ENCODE assay signal across 19 mouse cellular contexts in genomic region chr6:31081988-31082387, GRCm38 (mm10).
DNase-seq lines count a peak whose midpoint lies in the region; TF ChIP-seq lines count a peak whose summit lies in the region.
"Had no signal": no experiment of that assay in that cellular context is flagged by ENCODE, and none has a peak within 500 bp of the region (broad histone marks: within the 10 kb centered on the region; RNA-seq: fewer than 3 reads in every experiment).

No protein-coding gene starts in this region.

- peak overlapping the region; percentile 14 for H3ac ChIP-seq in C2C12 (ENCODE audit: control insufficient read depth, insufficient read length, low read depth)

- peaks cover 93% of the 10 kb centered on the region for H3K79me2 ChIP-seq in C2C12 (ENCODE audit: control insufficient read depth, insufficient read depth)

- no peaks in the 10 kb centered on the region for H3K27me3 ChIP-seq in heart, embryonic 10.5 days (ENCODE audit: insufficient read depth, poor library complexity, severe bottlenecking)
- no peaks in the 10 kb centered on the region for H3K27me3 ChIP-seq in C2C12 (ENCODE audit: control insufficient read depth, insufficient read depth, insufficient read length)
- H3K27me3 ChIP-seq: embryonic facial prominence, embryonic 15.5 days; forebrain, embryonic 15.5 days; hindbrain, embryonic 12.5 days; neural tube, embryonic 12.5 days had no signal

- H3K36me3 ChIP-seq in heart, embryonic 10.5 days, result no peaks in the 10 kb centered on the region
- H3K36me3 ChIP-seq in C2C12 (ENCODE audit: control insufficient read depth, insufficient read depth), result peaks cover 89% of the 10 kb centered on the region
- H3K36me3 ChIP-seq: embryonic facial prominence, embryonic 15.5 days; forebrain, embryonic 15.5 days; hindbrain, embryonic 12.5 days; neural tube, embryonic 12.5 days had no signal

- H3K4me1 ChIP-seq in heart, embryonic 10.5 days, result peaks cover 77% of the 10 kb centered on the region
- H3K4me1 ChIP-seq in embryonic fibroblast, embryonic 13.5 days (ENCODE audit: control insufficient read depth, insufficient read depth, low read length), result peaks cover 42% of the 10 kb centered on the region
- H3K4me1 ChIP-seq: neural tube, embryonic 12.5 days had no signal

- TF ChIP-seq CTCF in C2C12 (IDR thresholded peaks at IDR 0.05; ENCODE audit: control insufficient read depth, insufficient read depth, insufficient read length), result no peak
- no peak for TF ChIP-seq CTCF in embryonic fibroblast, embryonic 13.5 days (IDR thresholded peaks at IDR 0.05; ENCODE audit: borderline replicate concordance, insufficient read depth, low read length)

- 47% methylated on average over 7 of the region's 7 CpGs for WGBS in heart, embryonic 10.5 days

- no peaks in the 10 kb centered on the region for H3K9me3 ChIP-seq in heart, embryonic 10.5 days
- H3K9me3 ChIP-seq: embryonic facial prominence, embryonic 15.5 days; forebrain, embryonic 15.5 days; hindbrain, embryonic 12.5 days; neural tube, embryonic 12.5 days had no signal

- no peak for TF ChIP-seq POLR2A in embryonic fibroblast, embryonic 13.5 days (IDR thresholded peaks at IDR 0.05; ENCODE audit: low read depth, low read length)

- peaks cover 84% of the 10 kb centered on the region for H3K79me3 ChIP-seq in C2C12 (ENCODE audit: low read depth)

- H3K4me3 ChIP-seq in heart, embryonic 10.5 days, result no peak overlapping the region
- no peak overlapping the region for H3K4me3 ChIP-seq in C2C12 (ENCODE audit: insufficient read depth, poor library complexity, severe bottlenecking)
- H3K4me3 ChIP-seq in embryonic fibroblast, embryonic 13.5 days (ENCODE audit: insufficient read depth, low read length), result no peak overlapping the region
- H3K4me3 ChIP-seq: embryonic facial prominence, embryonic 15.5 days; forebrain, embryonic 15.5 days; hindbrain, embryonic 12.5 days; neural tube, embryonic 12.5 days had no signal

- no peak for DNase-seq in heart, embryonic 10.5 days (ENCODE audit: low spot score)
- no peak for DNase-seq in heart, adult 9 months (ENCODE audit: low spot score in 2 of 2)
- peak; percentile 84 for DNase-seq in 3134 (ENCODE audit: extremely low read depth, insufficient read length, low spot score)
- DNase-seq in left cerebral cortex, adult 18-20 months (ENCODE audit: low spot score in 2 of 2), result no peak
- DNase-seq in yolk sac, embryonic 10.5 days (ENCODE audit: low spot score), result no peak
- DNase-seq: cerebellum, adult 11 months; cerebellum, adult 9-11 months; gastrocnemius, postnatal 25 days; kidney, adult 11 months; midbrain, embryonic 14.5 days; retina, postnatal 1 day; right cerebral cortex, postnatal 25 days; thymus, postnatal 14 days had no signal

- peak overlapping the region; percentile 69; the same call in 1 of the 2 replicates for H3K27ac ChIP-seq in heart, embryonic 10.5 days
- peak overlapping the region; percentile 97 for H3K27ac ChIP-seq in embryonic fibroblast, embryonic 13.5 days (ENCODE audit: insufficient read depth, low read length)
- H3K27ac ChIP-seq: embryonic facial prominence, embryonic 15.5 days; forebrain, embryonic 15.5 days; hindbrain, embryonic 12.5 days; neural tube, embryonic 12.5 days had no signal

TF ChIP-seq in C2C12, 6 proteins besides CTCF, POLR2A, EP300 and RAD21:
- TF ChIP-seq FOSL1 (IDR thresholded peaks at IDR 0.05; ENCODE audit: insufficient read depth, low read length, poor library complexity, severe bottlenecking) (peak; percentile 88), MYOG (IDR thresholded peaks at IDR 0.05; ENCODE audit: control insufficient read depth, extremely low read depth, insufficient read length) (no peak), CEBPB (IDR thresholded peaks at IDR 0.05; ENCODE audit: low read depth) (no peak), MYOD1 (IDR thresholded peaks at IDR 0.05; ENCODE audit: control insufficient read depth, insufficient read length, low read depth) (peak; percentile 44), MAX (IDR thresholded peaks at IDR 0.05) (peak; percentile 35), USF1 (IDR thresholded peaks at IDR 0.05; ENCODE audit: low read depth) (peak; percentile 3)
